Mouse (Mus musculus): ENCODE measurements around the gene Kptn. TPM values are rescaled to one million over a fixed set of nuclear protein-coding genes. Genes with fewer than 3 reads are reported as not detected.

Gene Kptn
- polyA plus RNA-seq, 1 experiment from 2014 or later, result 32.5 TPM

DNA sequence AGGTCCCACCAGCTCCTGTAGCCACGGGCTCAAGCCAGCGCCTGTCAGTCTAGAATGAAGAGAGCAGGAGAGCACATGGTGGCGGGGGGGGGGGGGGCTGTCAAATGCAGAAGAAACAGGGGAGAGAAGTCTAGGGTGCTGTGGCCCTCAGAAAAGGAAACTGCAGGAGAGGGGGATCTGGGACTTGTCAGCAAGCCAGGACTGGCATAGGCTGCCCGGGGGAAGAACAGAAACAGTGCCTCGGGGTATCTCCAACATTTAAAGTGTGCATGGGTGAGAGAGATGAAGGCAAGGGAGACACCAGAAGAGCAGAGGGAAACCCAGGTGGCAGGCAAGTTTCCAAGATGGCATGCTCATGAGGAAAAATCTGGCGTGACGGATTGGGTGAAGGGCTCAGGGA lies 42.3 kb downstream of the Kptn start:
- no peak overlapping the region for H3K9ac ChIP-seq (ENCODE audit: low read length)
- no peak overlapping the region for H3K4me2 ChIP-seq (ENCODE audit: low read depth, low read length)
- H3K9me3 ChIP-seq (replicated peaks; ENCODE audit: control insufficient read depth, low read length), result no peaks in the 10 kb centered on the region
- H3K27me3 ChIP-seq (ENCODE audit: control insufficient read depth, insufficient read depth, low read length), result peaks cover 12% of the 10 kb centered on the region
- H3K27ac ChIP-seq (ENCODE audit: low read length), result no peak overlapping the region
- H3K4me3 ChIP-seq (ENCODE audit: low read length), result no peak overlapping the region
- no peaks in the 10 kb centered on the region; the same call in 1 of the 2 replicates for H3K4me1 ChIP-seq (ENCODE audit: control insufficient read depth, insufficient read depth, low read length)
- no peak for ATAC-seq (replicated peaks; ENCODE audit: extremely low read depth, insufficient read depth, low FRiP score)
- 71% methylated on average over 7 of the region's 7 CpGs for WGBS
- H3K36me3 ChIP-seq (ENCODE audit: control insufficient read depth, insufficient read depth), result no peaks in the 10 kb centered on the region

DNA sequence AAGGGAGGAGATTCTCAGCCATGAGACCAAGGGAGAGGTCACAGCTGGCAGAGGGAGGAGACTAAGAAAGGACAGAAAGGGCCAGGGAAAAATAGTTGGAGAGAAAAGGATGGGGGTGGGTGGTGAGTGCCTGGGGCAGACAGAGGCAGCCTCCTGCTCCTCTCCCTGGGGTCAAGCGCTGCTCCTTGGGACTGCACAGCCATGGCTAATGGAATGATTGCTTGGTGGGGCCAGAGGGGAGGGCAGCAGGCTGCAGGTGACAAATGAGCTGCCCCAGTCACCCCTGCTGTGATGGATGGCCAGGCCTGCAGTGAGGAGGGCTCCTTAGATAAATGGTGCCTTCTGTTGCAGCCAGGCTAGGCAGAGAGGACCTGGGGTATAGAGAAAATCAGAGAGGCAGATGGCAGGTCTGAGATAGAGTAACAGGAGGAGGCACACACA lies 52.5 kb downstream of the Kptn start:
- WGBS, result 25% methylated on average over 1 of the region's 1 CpGs
- Histone ChIP-seq H3K36me3 (ENCODE audit: control insufficient read depth, insufficient read depth) (no peaks in the 10 kb centered on the region), H3K9me3 (replicated peaks; ENCODE audit: control insufficient read depth, low read length) (peaks cover 7% of the 10 kb centered on the region), H3K9ac (ENCODE audit: low read length) (no peak overlapping the region), H3K4me2 (ENCODE audit: low read depth, low read length) (no peak overlapping the region), H3K4me1 (ENCODE audit: control insufficient read depth, insufficient read depth, low read length) (peaks cover 5% of the 10 kb centered on the region; the same call in 1 of the 2 replicates), H3K4me3 (ENCODE audit: low read length) (no peak overlapping the region), H3K27me3 (ENCODE audit: control insufficient read depth, insufficient read depth, low read length) (no peaks in the 10 kb centered on the region; the same call in 1 of the 2 replicates), H3K27ac (ENCODE audit: low read length) (no peak overlapping the region)
- ATAC-seq (replicated peaks; ENCODE audit: extremely low read depth, insufficient read depth, low FRiP score), result no peak

GRCm38 (mm10) chr7:16172586-16173140 lies 53.0 kb downstream of the Kptn start:
- WGBS, result 27% methylated on average over 1 of the region's 1 CpGs
- Histone ChIP-seq H3K27me3 (ENCODE audit: control insufficient read depth, insufficient read depth, low read length) (peaks cover 1% of the 10 kb centered on the region), H3K36me3 (ENCODE audit: control insufficient read depth, insufficient read depth) (no peaks in the 10 kb centered on the region), H3K27ac (ENCODE audit: low read length) (no peak overlapping the region), H3K4me2 (ENCODE audit: low read depth, low read length) (no peak overlapping the region), H3K9ac (ENCODE audit: low read length) (no peak overlapping the region), H3K9me3 (replicated peaks; ENCODE audit: control insufficient read depth, low read length) (peaks cover 3% of the 10 kb centered on the region), H3K4me3 (ENCODE audit: low read length) (no peak overlapping the region), H3K4me1 (ENCODE audit: control insufficient read depth, insufficient read depth, low read length) (peaks cover 5% of the 10 kb centered on the region; the same call in 1 of the 2 replicates)
- ATAC-seq (replicated peaks; ENCODE audit: extremely low read depth, insufficient read depth, low FRiP score), result no peak

GRCm38 (mm10) chr7:16173146-16173545 lies 53.5 kb downstream of the Kptn start:
- Histone ChIP-seq H3K36me3 (ENCODE audit: control insufficient read depth, insufficient read depth) (no peaks in the 10 kb centered on the region), H3K4me1 (ENCODE audit: control insufficient read depth, insufficient read depth, low read length) (peaks cover 5% of the 10 kb centered on the region; the same call in 1 of the 2 replicates), H3K9ac (ENCODE audit: low read length) (no peak overlapping the region), H3K4me2 (ENCODE audit: low read depth, low read length) (no peak overlapping the region), H3K4me3 (ENCODE audit: low read length) (no peak overlapping the region), H3K27me3 (ENCODE audit: control insufficient read depth, insufficient read depth, low read length) (peaks cover 2% of the 10 kb centered on the region), H3K27ac (ENCODE audit: low read length) (no peak overlapping the region), H3K9me3 (replicated peaks; ENCODE audit: control insufficient read depth, low read length) (no peaks in the 10 kb centered on the region)
- WGBS, result 50% methylated on average over 5 of the region's 5 CpGs
- no peak for ATAC-seq (replicated peaks; ENCODE audit: extremely low read depth, insufficient read depth, low FRiP score)

GRCm38 (mm10) chr7:16174597-16175541 lies 55.2 kb downstream of the Kptn start, which contains the start of gene Meis3:
Gene Meis3 (plus strand): TSS chr7:16175090.
- H3K27me3 ChIP-seq (ENCODE audit: control insufficient read depth, insufficient read depth, low read length), result peaks cover 2% of the 10 kb centered on the region
- peaks cover 5% of the 10 kb centered on the region; the same call in 1 of the 2 replicates for H3K4me1 ChIP-seq (ENCODE audit: control insufficient read depth, insufficient read depth, low read length)
- H3K27ac ChIP-seq (ENCODE audit: low read length), result 0 out of 2 replicates have a peak within 1 kb of the TSS, but pooled peaks have one; percentile 34
- 1% methylated on average over 40 of the region's 42 CpGs for WGBS
- peak within 1 kb of the TSS; percentile 89 for H3K4me2 ChIP-seq (ENCODE audit: low read depth, low read length)
- no peaks in the 10 kb centered on the region for H3K9me3 ChIP-seq (replicated peaks; ENCODE audit: control insufficient read depth, low read length)
- peak within 1 kb of the TSS; percentile 66 for H3K4me3 ChIP-seq (ENCODE audit: low read length)
- H3K36me3 ChIP-seq (ENCODE audit: control insufficient read depth, insufficient read depth), result peaks cover 7% of the 10 kb centered on the region
- peak within 1 kb of the TSS; percentile 84 for H3K9ac ChIP-seq (ENCODE audit: low read length)
- ATAC-seq (replicated peaks; ENCODE audit: extremely low read depth, insufficient read depth, low FRiP score), result peak; percentile 79

DNA sequence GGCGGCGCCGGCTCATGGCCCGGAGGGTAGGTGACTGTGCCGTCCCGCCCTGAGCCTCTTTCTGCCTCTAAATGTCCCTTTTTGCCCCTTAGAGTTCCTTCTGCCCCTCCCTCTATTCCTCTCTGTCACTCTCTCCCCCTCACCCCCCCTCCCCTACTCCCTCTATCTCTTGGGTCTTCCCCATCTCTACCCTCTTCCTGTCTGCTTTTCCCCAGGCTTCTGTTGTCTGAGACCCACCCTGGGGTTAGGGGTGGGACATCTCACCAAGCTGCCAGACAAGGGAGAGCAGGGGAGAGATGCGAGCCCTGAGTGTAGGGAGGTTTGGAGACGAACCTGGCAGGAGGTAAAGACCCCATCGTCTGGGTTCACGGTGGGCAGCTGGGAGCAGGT lies 55.8 kb downstream of the Kptn start:
- WGBS, result under 1% methylated on average over 10 of the region's 10 CpGs
- ATAC-seq (replicated peaks; ENCODE audit: extremely low read depth, insufficient read depth, low FRiP score), result 0 out of 2 replicates have a peak, but pooled peaks have one; percentile 12

More for the DNA sequence above, 55.8 kb downstream of the Kptn start:
- Histone ChIP-seq H3K36me3 (ENCODE audit: control insufficient read depth, insufficient read depth) (peaks cover 7% of the 10 kb centered on the region), H3K4me3 (ENCODE audit: low read length) (peak overlapping the region; percentile 66), H3K9me3 (replicated peaks; ENCODE audit: control insufficient read depth, low read length) (no peaks in the 10 kb centered on the region), H3K9ac (ENCODE audit: low read length) (peak overlapping the region; percentile 84), H3K4me2 (ENCODE audit: low read depth, low read length) (peak overlapping the region; percentile 89), H3K27me3 (ENCODE audit: control insufficient read depth, insufficient read depth, low read length) (peaks cover 2% of the 10 kb centered on the region), H3K4me1 (ENCODE audit: control insufficient read depth, insufficient read depth, low read length) (peaks cover 5% of the 10 kb centered on the region; the same call in 1 of the 2 replicates), H3K27ac (ENCODE audit: low read length) (0 out of 2 replicates have a peak overlapping the region, but pooled peaks have one; percentile 34)

Other genes with a start within 250 kb of the Kptn start
- gene Crx, start 239.9 kb upstream of the Kptn start, polyA plus RNA-seq (2015; fragmentation: Nextera tagmentation; extraction: Ambion mirVana), result not detected in 2 replicates
- gene Crxos, start 237.3 kb upstream of the Kptn start, polyA plus RNA-seq (2015; fragmentation: Nextera tagmentation; extraction: Ambion mirVana), result not detected in 2 replicates
- gene Selenow, start 197.5 kb upstream of the Kptn start, polyA plus RNA-seq (2015; fragmentation: Nextera tagmentation; extraction: Ambion mirVana), result 654 and 659 TPM in 2 replicates
- gene Nop53, start 173.8 kb upstream of the Kptn start, polyA plus RNA-seq (2015; fragmentation: Nextera tagmentation; extraction: Ambion mirVana), result 128 and 154 TPM in 2 replicates
- 61.8 and 66.7 TPM in 2 replicates for gene Ehd2, start 152.3 kb upstream of the Kptn start, polyA plus RNA-seq (2015; fragmentation: Nextera tagmentation; extraction: Ambion mirVana)
- 4.7 and 4.8 TPM in 2 replicates for gene Bicra, start 72.0 kb upstream of the Kptn start, polyA plus RNA-seq (2015; fragmentation: Nextera tagmentation; extraction: Ambion mirVana)
- gene Zfp541, start 58.1 kb upstream of the Kptn start, polyA plus RNA-seq (2015; fragmentation: Nextera tagmentation; extraction: Ambion mirVana), result 0.05 TPM in 1 of 2 replicates, not detected in the other
- gene Napa, start 21.4 kb upstream of the Kptn start, polyA plus RNA-seq (2015; fragmentation: Nextera tagmentation; extraction: Ambion mirVana), result 166 and 168 TPM in 2 replicates
- gene Slc8a2, start 9.9 kb downstream of the Kptn start, polyA plus RNA-seq (2015; fragmentation: Nextera tagmentation; extraction: Ambion mirVana), result 0.15 and 0.20 TPM in 2 replicates
- gene Meis3, start 55.2 kb downstream of the Kptn start, polyA plus RNA-seq (2015; fragmentation: Nextera tagmentation; extraction: Ambion mirVana), result 14.5 and 15.4 TPM in 2 replicates
- 10.8 and 11.2 TPM in 2 replicates for gene Dhx34, start 102.1 kb downstream of the Kptn start, polyA plus RNA-seq (2015; fragmentation: Nextera tagmentation; extraction: Ambion mirVana)
- 0.76 and 0.88 TPM in 2 replicates for gene C5ar2, start 124.3 kb downstream of the Kptn start, polyA plus RNA-seq (2015; fragmentation: Nextera tagmentation; extraction: Ambion mirVana)
- 2.6 and 3.2 TPM in 2 replicates for gene C5ar1, start 139.6 kb downstream of the Kptn start, polyA plus RNA-seq (2015; fragmentation: Nextera tagmentation; extraction: Ambion mirVana)
- 6.9 and 9.0 TPM in 2 replicates for gene Inafm1, start 153.7 kb downstream of the Kptn start, polyA plus RNA-seq (2015; fragmentation: Nextera tagmentation; extraction: Ambion mirVana)
- gene Ccdc9, start 166.9 kb downstream of the Kptn start, polyA plus RNA-seq (2015; fragmentation: Nextera tagmentation; extraction: Ambion mirVana), result 12.0 and 15.2 TPM in 2 replicates
- 5.7 and 6.8 TPM in 2 replicates for gene Bbc3, start 188.5 kb downstream of the Kptn start, polyA plus RNA-seq (2015; fragmentation: Nextera tagmentation; extraction: Ambion mirVana)